Mouse (Mus musculus): Measurements from ENCODE around the gene Ankar.

DNA sequence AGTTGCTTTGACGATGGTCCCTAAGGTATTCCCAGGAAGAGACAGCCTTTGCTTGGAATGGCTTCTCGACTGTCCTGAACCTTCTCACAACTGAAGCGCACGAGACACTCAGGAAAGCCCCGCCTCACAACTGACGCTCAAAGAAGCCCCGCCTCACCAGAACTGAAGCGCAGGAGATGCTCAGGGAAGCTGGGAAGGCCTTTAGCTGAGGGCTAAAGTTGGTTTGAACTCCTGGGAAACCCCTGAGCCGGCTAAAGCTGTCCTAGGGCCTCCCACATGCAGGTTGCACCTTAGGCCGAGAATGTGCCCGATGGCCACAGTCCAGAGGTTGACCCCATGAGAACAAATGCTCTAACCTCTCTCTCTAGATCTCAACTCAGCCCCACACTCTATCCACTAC is at the start of gene Ankar:
- TF ChIP-seq CTCF (IDR thresholded peaks at IDR 0.05; ENCODE audit: low read depth, low read length) (no peak), GATA1 (IDR thresholded peaks at IDR 0.05; ENCODE audit: borderline replicate concordance, low read length) (no peak), TAL1 (conservative IDR thresholded peaks at IDR 0.05; ENCODE audit: low read depth, low read length) (no peak), POLR2AphosphoS5 (IDR thresholded peaks at IDR 0.05; ENCODE audit: insufficient replicate concordance, low read depth, low read length) (no peak)

Measured in G1E (cell line).